Mouse (Mus musculus): ENCODE data around the gene Il20ra. TPM values are rescaled to one million over a fixed set of nuclear protein-coding genes. Genes with fewer than 3 reads are reported as not detected.

The Il20ra gene
- polyA plus RNA-seq, 1 experiment from 2014 or later, result 0.05 TPM

DNA sequence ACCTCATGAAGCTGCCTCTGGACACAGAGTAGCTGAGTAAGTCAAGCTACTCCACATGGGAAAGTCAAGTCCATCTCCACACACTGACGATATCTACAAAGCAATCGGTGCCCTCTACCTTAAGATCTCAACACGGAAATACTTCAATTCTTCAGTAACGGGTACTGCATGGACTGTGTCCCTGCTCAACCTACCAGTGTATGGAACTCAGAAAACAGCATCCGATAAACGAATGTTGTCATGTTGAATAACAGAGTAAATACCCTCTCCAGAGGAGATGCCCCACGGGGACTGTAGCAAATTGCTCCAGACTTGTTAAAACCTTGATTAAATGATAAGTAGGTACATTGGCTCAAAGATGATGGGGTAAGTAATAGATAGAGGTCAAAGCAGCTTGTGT, 20.0 kb upstream of the Il20ra start:
- Histone ChIP-seq H3K9ac (ENCODE audit: low read depth, low read length) (no peak overlapping the region), H3K4me2 (replicated peaks; ENCODE audit: low read depth) (0 out of 2 replicates have a peak overlapping the region, but pooled peaks have one; percentile 17), H3K9me3 (ENCODE audit: control insufficient read depth) (no peaks in the 10 kb centered on the region), H3K4me1 (replicated peaks; ENCODE audit: control insufficient read depth, insufficient read depth, low read length) (no peaks in the 10 kb centered on the region), H3K27me3 (replicated peaks; ENCODE audit: control insufficient read depth, insufficient read depth, low read length) (no peaks in the 10 kb centered on the region), H3K27ac (ENCODE audit: low read depth, low read length) (no peak overlapping the region), H3K4me3 (ENCODE audit: low read depth, low read length) (no peak overlapping the region), H3K36me3 (ENCODE audit: control insufficient read depth, insufficient read depth) (no peaks in the 10 kb centered on the region)
- no peak for TF ChIP-seq CTCF (IDR thresholded peaks at IDR 0.05; ENCODE audit: low read depth)
- 88% methylated on average over 7 of the region's 7 CpGs for whole genome bisulfite sequencing
- ATAC-seq, result no peak

GRCm38 (mm10) chr10:19692988-19693387, 19.4 kb upstream of the Il20ra start:
- H3K4me2 ChIP-seq (replicated peaks; ENCODE audit: low read depth), result no peak overlapping the region
- ATAC-seq, result no peak
- H3K4me3 ChIP-seq (ENCODE audit: low read depth, low read length), result no peak overlapping the region
- no peak overlapping the region for H3K27ac ChIP-seq (ENCODE audit: low read depth, low read length)
- no peak overlapping the region for H3K9ac ChIP-seq (ENCODE audit: low read depth, low read length)
- H3K27me3 ChIP-seq (replicated peaks; ENCODE audit: control insufficient read depth, insufficient read depth, low read length), result no peaks in the 10 kb centered on the region
- peak; percentile 93 for TF ChIP-seq CTCF (IDR thresholded peaks at IDR 0.05; ENCODE audit: low read depth)
- no peaks in the 10 kb centered on the region for H3K36me3 ChIP-seq (ENCODE audit: control insufficient read depth, insufficient read depth)
- no peaks in the 10 kb centered on the region for H3K9me3 ChIP-seq (ENCODE audit: control insufficient read depth)
- WGBS, result 50% methylated on average over 8 of the region's 8 CpGs
- no peaks in the 10 kb centered on the region for H3K4me1 ChIP-seq (replicated peaks; ENCODE audit: control insufficient read depth, insufficient read depth, low read length)

DNA sequence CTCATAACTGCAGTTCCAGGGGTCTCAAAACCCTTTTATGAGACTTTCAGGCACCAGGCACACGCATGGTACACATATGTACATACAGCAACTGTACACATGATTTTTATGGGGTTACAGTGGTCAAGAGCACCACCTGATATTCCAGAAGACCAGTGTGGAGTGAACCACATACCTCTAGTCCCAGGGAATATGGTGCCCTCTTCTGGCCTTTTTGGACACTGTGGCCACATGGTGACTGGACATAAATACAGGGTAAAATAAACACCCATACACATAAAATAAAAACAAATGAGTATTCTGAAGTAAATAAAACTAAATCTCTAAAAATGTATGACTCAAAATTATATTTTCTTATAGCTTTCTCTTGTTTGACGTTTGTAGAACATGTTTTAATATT, 18.7 kb upstream of the Il20ra start:
- Histone ChIP-seq H3K9ac (ENCODE audit: low read depth, low read length) (no peak overlapping the region), H3K9me3 (ENCODE audit: control insufficient read depth) (no peaks in the 10 kb centered on the region), H3K27ac (ENCODE audit: low read depth, low read length) (no peak overlapping the region), H3K4me3 (ENCODE audit: low read depth, low read length) (no peak overlapping the region), H3K36me3 (ENCODE audit: control insufficient read depth, insufficient read depth) (no peaks in the 10 kb centered on the region), H3K27me3 (replicated peaks; ENCODE audit: control insufficient read depth, insufficient read depth, low read length) (no peaks in the 10 kb centered on the region), H3K4me2 (replicated peaks; ENCODE audit: low read depth) (no peak overlapping the region), H3K4me1 (replicated peaks; ENCODE audit: control insufficient read depth, insufficient read depth, low read length) (no peaks in the 10 kb centered on the region)
- ATAC-seq, result no peak
- 68% methylated on average over 2 of the region's 2 CpGs for WGBS
- peak; percentile 64 for TF ChIP-seq CTCF (IDR thresholded peaks at IDR 0.05; ENCODE audit: low read depth)

DNA sequence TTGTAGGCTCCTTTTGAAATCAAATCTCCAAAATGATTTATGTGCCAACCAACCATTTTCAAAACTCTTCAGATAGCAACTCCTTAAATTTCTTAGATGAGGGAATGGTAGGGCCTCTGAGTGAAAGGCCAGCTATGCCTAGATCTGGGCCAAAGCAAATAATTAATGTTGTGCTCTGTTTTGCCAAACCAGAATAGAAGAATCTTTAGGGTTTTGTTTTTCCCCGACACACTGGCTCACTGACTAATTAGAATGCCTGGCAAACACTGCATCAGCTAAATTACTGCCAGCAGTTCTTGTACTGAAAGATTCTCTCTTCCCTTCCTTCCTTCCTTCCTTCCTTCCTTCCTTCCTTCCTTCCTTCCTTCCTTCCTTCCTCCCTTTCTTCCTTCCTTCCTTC, 13.0 kb upstream of the Il20ra start:
- 58% methylated on average over 1 of the region's 1 CpGs for WGBS
- no peak overlapping the region for H3K4me3 ChIP-seq (ENCODE audit: low read depth, low read length)
- H3K36me3 ChIP-seq (ENCODE audit: control insufficient read depth, insufficient read depth), result no peaks in the 10 kb centered on the region
- H3K4me2 ChIP-seq (replicated peaks; ENCODE audit: low read depth), result no peak overlapping the region
- H3K9ac ChIP-seq (ENCODE audit: low read depth, low read length), result no peak overlapping the region
- no peaks in the 10 kb centered on the region for H3K9me3 ChIP-seq (ENCODE audit: control insufficient read depth)
- TF ChIP-seq CTCF (IDR thresholded peaks at IDR 0.05; ENCODE audit: low read depth), result no peak
- ATAC-seq, result no peak
- H3K4me1 ChIP-seq (replicated peaks; ENCODE audit: control insufficient read depth, insufficient read depth, low read length), result no peaks in the 10 kb centered on the region
- H3K27me3 ChIP-seq (replicated peaks; ENCODE audit: control insufficient read depth, insufficient read depth, low read length), result no peaks in the 10 kb centered on the region
- H3K27ac ChIP-seq (ENCODE audit: low read depth, low read length), result no peak overlapping the region

GRCm38 (mm10) chr10:19704445-19704844, 7.9 kb upstream of the Il20ra start:
- Histone ChIP-seq H3K9ac (ENCODE audit: low read depth, low read length) (no peak overlapping the region), H3K27ac (ENCODE audit: low read depth, low read length) (no peak overlapping the region), H3K27me3 (replicated peaks; ENCODE audit: control insufficient read depth, insufficient read depth, low read length) (no peaks in the 10 kb centered on the region), H3K36me3 (ENCODE audit: control insufficient read depth, insufficient read depth) (no peaks in the 10 kb centered on the region), H3K4me2 (replicated peaks; ENCODE audit: low read depth) (no peak overlapping the region), H3K9me3 (ENCODE audit: control insufficient read depth) (no peaks in the 10 kb centered on the region), H3K4me1 (replicated peaks; ENCODE audit: control insufficient read depth, insufficient read depth, low read length) (no peaks in the 10 kb centered on the region), H3K4me3 (ENCODE audit: low read depth, low read length) (no peak overlapping the region)
- ATAC-seq, result no peak
- 62% methylated on average over 8 of the region's 8 CpGs for WGBS
- no peak for TF ChIP-seq CTCF (IDR thresholded peaks at IDR 0.05; ENCODE audit: low read depth)

- ATAC-seq, result no peak
- no peak overlapping the region for H3K27ac ChIP-seq (ENCODE audit: low read depth, low read length)
- H3K9me3 ChIP-seq (ENCODE audit: control insufficient read depth), result no peaks in the 10 kb centered on the region
- TF ChIP-seq CTCF (IDR thresholded peaks at IDR 0.05; ENCODE audit: low read depth), result no peak
- H3K36me3 ChIP-seq (ENCODE audit: control insufficient read depth, insufficient read depth), result no peaks in the 10 kb centered on the region
- no peak overlapping the region for H3K4me3 ChIP-seq (ENCODE audit: low read depth, low read length)
- H3K4me2 ChIP-seq (replicated peaks; ENCODE audit: low read depth), result no peak overlapping the region
- H3K27me3 ChIP-seq (replicated peaks; ENCODE audit: control insufficient read depth, insufficient read depth, low read length), result peaks cover 9% of the 10 kb centered on the region
- H3K9ac ChIP-seq (ENCODE audit: low read depth, low read length), result no peak overlapping the region
- H3K4me1 ChIP-seq (replicated peaks; ENCODE audit: control insufficient read depth, insufficient read depth, low read length), result 0 out of 2 replicates have a peak, but pooled peaks cover 3% of the 10 kb centered on the region
- 66% methylated on average over 12 of the region's 12 CpGs for WGBS
Observed at GRCm38 (mm10) chr10:19707768-19708167, 4.6 kb upstream of the Il20ra start.

Measured in intestine, postnatal 0 days (tissue).